Mouse (Mus musculus) testis, adult 10 weeks (tissue): Measurements from ENCODE around the gene Alkbh2. TPM values are rescaled to one million over a fixed set of nuclear protein-coding genes. Genes with fewer than 3 reads are reported as not detected.

Source experiments
- polyA plus RNA-seq: library from polyadenylated mRNA; stranded (reverse); fragments of 350-450 nt; fragmentation: Illumina TruSeq; extraction: RNeasy Lipid Tissue Mini Kit (QIAGEN cat#74804); gene quantifications from one replicate; pipeline ENCODE4 v1.2.3, GENCODE M21; 2014; ENCODE audit warnings: low read depth, low replicate concordance

The Alkbh2 gene
- polyA plus RNA-seq: 0.25 TPM

GRCm38 (mm10) chr5:114127374-114128349 lies at the start of gene Alkbh2:
Gene Alkbh2 (minus strand): TSS chr5:114128218.

GRCm38 (mm10) chr5:114146028-114146888 lies 18.2 kb upstream of the Alkbh2 start, which contains the start of gene Acacb:
Gene Acacb (plus strand): TSS chr5:114146535.

GRCm38 (mm10) chr5:114130211-114130605 lies 2.2 kb upstream of the Alkbh2 start, which contains the start of gene Ung:
Gene Ung (plus strand): TSS chr5:114130386.

GRCm38 (mm10) chr5:114091057-114091807 lies 36.8 kb downstream of the Alkbh2 start, which contains the start of gene Svop:
Gene Svop (minus strand): TSS chr5:114091570.

Other genes with a start within 250 kb of the Alkbh2 start
- gene Coro1c, start 219.5 kb downstream of the Alkbh2 start, polyA plus RNA-seq: 5.6 TPM
- 1.2 TPM for gene Ssh1, start 134.3 kb downstream of the Alkbh2 start, polyA plus RNA-seq
- not detected for gene Dao, start 124.5 kb downstream of the Alkbh2 start, polyA plus RNA-seq
- gene Usp30, start 62.8 kb downstream of the Alkbh2 start, polyA plus RNA-seq: 3.1 TPM
- 1.8 TPM for gene Svop, start 36.6 kb downstream of the Alkbh2 start, polyA plus RNA-seq
- 1.3 TPM for gene Ung, start 2.2 kb upstream of the Alkbh2 start, polyA plus RNA-seq
- 0.29 TPM for gene Acacb, start 18.3 kb upstream of the Alkbh2 start, polyA plus RNA-seq
- not detected for gene Foxn4, start 145.6 kb upstream of the Alkbh2 start, polyA plus RNA-seq
- 0.49 TPM for gene Myo1h, start 160.9 kb upstream of the Alkbh2 start, polyA plus RNA-seq